Mouse (Mus musculus): ENCODE measurements around the gene Cfb.

DNA sequence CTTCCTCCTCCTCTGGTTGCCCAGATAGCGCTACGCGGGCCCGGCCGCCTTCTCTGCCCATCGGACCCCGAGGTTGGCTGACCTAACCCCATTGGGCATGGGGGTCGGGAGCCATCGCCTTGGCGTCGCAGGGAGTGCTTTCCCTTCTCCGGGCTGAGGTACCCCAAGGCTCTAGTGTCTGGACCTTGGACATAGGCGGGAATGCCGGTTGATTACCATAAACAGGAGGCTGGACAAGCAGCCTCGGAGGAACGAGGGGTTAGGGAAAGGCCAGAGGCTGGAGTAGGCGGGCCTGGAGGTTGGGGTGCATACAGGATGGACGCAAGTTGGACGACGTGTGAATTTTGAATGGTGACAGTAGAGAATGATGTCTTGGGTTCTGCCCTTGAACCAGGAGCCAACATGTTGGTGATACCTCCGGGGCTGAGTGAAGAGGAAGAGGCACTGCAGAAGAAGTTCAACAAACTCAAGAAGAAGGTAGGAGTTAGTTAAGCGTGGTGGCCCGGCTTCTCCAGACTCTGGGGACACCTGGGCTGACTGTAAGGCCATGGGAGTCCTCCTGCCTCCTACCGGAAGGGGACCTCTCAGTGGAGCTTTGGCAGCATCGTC is 11.7 kb downstream of the Cfb start:
- no peak for TF ChIP-seq CTCF (IDR thresholded peaks at IDR 0.05; ENCODE audit: low read depth)
- TF ChIP-seq EP300 (IDR thresholded peaks at IDR 0.05; ENCODE audit: low read depth), result no peak

Data from heart, postnatal 0 days (tissue).